Mouse (Mus musculus) embryonic facial prominence, embryonic 12.5 days (tissue): ENCODE results near the gene Atxn1l. TPM values are rescaled to one million over a fixed set of nuclear protein-coding genes. Genes with fewer than 3 reads are reported as not detected.

Experiments
- ATAC-seq: fragments of 200-750 bp; cut with Nextera tagmentation; 2 replicates; pipeline ENCODE4 v1.8.0; 2017; ENCODE audit not compliant: insufficient number of reproducible peaks, insufficient read depth, low FRiP score, low TSS enrichment
- H3K27ac ChIP-seq: fragments of 300-500 bp; sonication (generic); 2 replicates; pipeline ENCODE4 v1.5.1; 2016; ENCODE audit warnings: mild to moderate bottlenecking
- H3K27me3 ChIP-seq: fragments of 300-500 bp; sonication (generic); 2 replicates; pipeline ENCODE4 v1.6.1; 2016; ENCODE audit warnings: mild to moderate bottlenecking, moderate library complexity
- H3K36me3 ChIP-seq: fragments of 300-500 bp; sonication (generic); 2 replicates; pipeline ENCODE4 v1.6.1; 2016; ENCODE audit warnings: mild to moderate bottlenecking
- H3K4me1 ChIP-seq: fragments of 300-500 bp; sonication (generic); 2 replicates; pipeline ENCODE4 v1.6.1; 2016
- H3K4me2 ChIP-seq: fragments of 300-500 bp; sonication (generic); replicated peaks from 2 replicates; pipeline ENCODE4 v1.6.1; 2016; ENCODE audit warnings: mild to moderate bottlenecking, moderate library complexity
- H3K4me3 ChIP-seq: fragments of 300-500 bp; sonication (generic); 2 replicates; pipeline ENCODE4 v1.5.1; 2016; ENCODE audit warnings: mild to moderate bottlenecking
- H3K9ac ChIP-seq: fragments of 300-500 bp; sonication (generic); 2 replicates; pipeline ENCODE4 v1.6.1; 2016; ENCODE audit warnings: mild to moderate bottlenecking, moderate library complexity
- H3K9me3 ChIP-seq: fragments of 300-500 bp; sonication (generic); 2 replicates; pipeline ENCODE4 v1.6.1; 2016; ENCODE audit warnings: mild to moderate bottlenecking, moderate library complexity
- WGBS: fragments of 180-500 bp; shearing (Covaris S2); methylation state at CpG from one replicate; pipeline ENCODE4 v1.1.7; 2016; 5-methylcytosine and 5-hydroxymethylcytosine counted together
- polyA plus RNA-seq: library from polyadenylated mRNA; unstranded; fragments of >200 nt; fragmentation: Nextera tagmentation; extraction: Ambion mirVana; gene quantifications from 2 replicates; pipeline ENCODE4 v1.2.1, GENCODE M21; 2016

Atxn1l gene
- polyA plus RNA-seq, 1 experiment from 2014 or later: 9.6 TPM

DNA sequence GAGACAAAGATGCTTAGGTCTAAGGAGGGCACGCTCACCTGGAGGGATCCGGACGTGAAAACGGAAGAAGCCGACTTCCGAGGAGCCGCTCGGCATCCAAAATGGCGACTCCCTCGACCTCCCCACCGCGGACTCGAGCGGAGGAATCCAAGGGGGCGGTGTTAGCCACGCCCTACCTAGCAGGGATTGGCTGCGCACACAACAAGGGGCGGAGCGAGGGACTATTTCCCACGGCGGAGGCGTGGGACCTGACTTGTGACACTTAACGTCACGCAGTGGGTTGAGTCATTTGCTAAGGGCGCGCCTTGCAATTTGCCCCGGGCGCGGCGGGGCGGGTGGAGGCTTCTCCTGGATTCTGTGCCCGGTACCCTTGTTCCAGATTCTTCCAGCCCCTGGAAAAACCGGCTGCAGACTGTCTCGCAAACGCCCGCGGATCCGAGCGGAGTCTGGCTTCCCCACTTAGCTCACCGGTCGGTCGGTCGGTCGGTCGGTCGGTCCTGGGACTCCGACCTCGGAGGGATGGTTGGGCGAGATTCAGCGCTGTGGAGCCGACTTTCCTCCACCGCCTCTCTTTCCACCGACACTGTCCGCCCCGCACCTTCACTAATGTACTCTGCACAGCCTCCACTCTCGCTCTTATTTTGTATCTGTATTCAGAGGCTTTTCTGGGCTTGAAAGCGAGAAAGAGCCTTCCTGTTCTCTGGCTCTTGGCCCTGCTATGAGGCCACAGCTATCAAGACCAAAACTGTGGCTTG, 44.2 kb downstream of the Atxn1l start, which contains the start of gene Ist1:
Gene Ist1, minus strand, starts transcription at position 115 of the 755 bp plus-strand sequence.
- peaks cover 17% of the 10 kb centered on the region for H3K4me1 ChIP-seq
- peak within 1 kb of the TSS; percentile 80 for H3K4me2 ChIP-seq
- WGBS: under 1% methylated on average over 57 of the region's 57 CpGs
- H3K4me3 ChIP-seq: peak within 1 kb of the TSS; percentile 99
- peak within 1 kb of the TSS; percentile 74 for H3K27ac ChIP-seq
- H3K36me3 ChIP-seq: no peaks in the 10 kb centered on the region
- H3K27me3 ChIP-seq: no peaks in the 10 kb centered on the region; the same call in 1 of the 2 replicates
- no peaks in the 10 kb centered on the region for H3K9me3 ChIP-seq
- peak within 1 kb of the TSS; percentile 96 for H3K9ac ChIP-seq
- ATAC-seq: peak; percentile 92

DNA sequence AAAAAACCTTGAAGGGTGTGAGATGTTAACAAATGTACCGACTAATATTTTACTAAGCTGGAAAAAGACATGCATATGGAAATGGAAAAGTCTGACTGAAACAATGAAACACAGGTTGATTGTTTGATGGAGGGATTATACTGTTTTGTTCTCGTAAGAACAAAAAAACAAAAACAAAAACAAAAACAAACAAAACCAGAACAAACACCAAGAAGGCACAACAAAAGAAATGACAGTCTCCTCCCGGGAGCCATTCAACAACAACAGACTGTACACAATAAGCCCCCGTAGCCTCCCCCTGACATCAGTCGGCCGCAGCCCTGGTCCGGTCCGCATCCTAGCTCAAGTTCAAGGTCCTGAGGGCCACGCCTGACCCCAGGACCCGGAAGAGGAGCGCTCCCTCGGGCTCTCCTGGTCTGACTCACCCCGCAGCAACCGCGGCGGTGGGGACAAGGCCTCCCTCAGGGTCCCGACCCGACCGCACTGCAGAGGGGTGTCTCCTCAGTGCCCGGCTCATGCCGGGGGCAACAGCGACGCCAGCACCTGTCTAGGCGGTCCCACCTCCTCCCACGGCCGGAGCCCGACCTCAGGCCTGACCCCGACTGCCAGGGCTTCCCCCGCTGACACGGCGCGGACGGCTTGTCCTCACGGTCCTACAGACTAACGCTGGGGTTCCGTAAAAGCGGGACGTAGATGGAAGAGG, 44.9 kb downstream of the Atxn1l start:
- Histone ChIP-seq H3K36me3 (no peaks in the 10 kb centered on the region), H3K4me2 (peak overlapping the region; percentile 72), H3K27ac (peak overlapping the region; percentile 74), H3K9me3 (no peaks in the 10 kb centered on the region), H3K4me1 (peaks cover 17% of the 10 kb centered on the region), H3K9ac (peak overlapping the region; percentile 96), H3K4me3 (peak overlapping the region; percentile 99), H3K27me3 (no peaks in the 10 kb centered on the region; the same call in 1 of the 2 replicates)
- ATAC-seq: peak; percentile 53
- under 1% methylated on average over 38 of the region's 38 CpGs for WGBS

DNA sequence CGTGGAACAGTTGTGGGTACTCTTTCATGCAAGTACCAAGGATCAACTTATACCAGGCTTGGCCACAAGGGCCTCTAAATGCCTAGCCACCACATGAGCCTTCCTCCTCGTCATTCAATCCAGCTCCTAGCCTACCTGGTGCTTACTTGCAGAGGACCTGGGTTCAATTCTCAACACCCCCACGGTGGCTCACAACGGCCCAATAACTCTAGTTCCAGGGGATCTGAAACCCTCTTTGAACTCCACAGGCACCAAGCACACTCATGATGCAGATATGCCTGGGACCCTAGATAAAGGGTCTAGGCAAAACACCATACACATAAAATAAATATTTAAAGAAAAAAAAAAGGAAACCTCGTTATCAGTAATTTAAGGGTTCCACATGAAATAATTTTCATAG, 45.8 kb downstream of the Atxn1l start:
- ATAC-seq: no peak
- H3K4me2 ChIP-seq: peak overlapping the region; percentile 72
- no peak overlapping the region for H3K27ac ChIP-seq
- peak overlapping the region; percentile 99 for H3K4me3 ChIP-seq
- H3K9me3 ChIP-seq: no peaks in the 10 kb centered on the region
- H3K9ac ChIP-seq: peak overlapping the region; percentile 96
- no peaks in the 10 kb centered on the region for H3K36me3 ChIP-seq
- H3K27me3 ChIP-seq: no peaks in the 10 kb centered on the region
- H3K4me1 ChIP-seq: peaks cover 17% of the 10 kb centered on the region
- 53% methylated on average over 5 of the region's 5 CpGs for WGBS

DNA sequence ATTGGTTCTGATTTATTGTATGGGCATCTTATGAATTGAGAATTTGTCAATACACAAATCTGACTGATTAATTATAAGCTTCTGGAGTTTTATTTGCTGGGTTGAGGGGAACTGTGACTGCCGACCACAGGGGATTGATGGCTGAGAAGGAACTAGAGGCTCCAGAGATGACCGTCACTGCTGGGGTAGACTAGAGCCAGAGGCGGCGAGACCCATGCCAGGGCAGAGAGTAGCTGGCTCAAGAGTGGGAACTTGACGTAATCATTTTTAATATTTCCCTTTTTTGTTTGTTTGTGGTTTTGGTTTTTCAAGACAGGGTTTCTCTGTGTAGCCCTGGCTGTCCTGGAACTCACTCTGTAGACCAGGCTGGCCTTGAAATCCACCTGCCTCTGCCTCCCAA, 50.3 kb downstream of the Atxn1l start:
- Histone ChIP-seq H3K36me3 (peaks cover 6% of the 10 kb centered on the region), H3K4me1 (peaks cover 17% of the 10 kb centered on the region), H3K4me3 (no peak overlapping the region), H3K27ac (no peak overlapping the region), H3K9me3 (no peaks in the 10 kb centered on the region), H3K4me2 (no peak overlapping the region), H3K9ac (no peak overlapping the region), H3K27me3 (no peaks in the 10 kb centered on the region)
- no peak for ATAC-seq
- 94% methylated on average over 5 of the region's 5 CpGs for WGBS

- Histone ChIP-seq H3K4me3 (no peak overlapping the region), H3K27ac (no peak overlapping the region), H3K36me3 (peaks cover 49% of the 10 kb centered on the region), H3K9ac (no peak overlapping the region), H3K9me3 (no peaks in the 10 kb centered on the region), H3K27me3 (no peaks in the 10 kb centered on the region), H3K4me1 (no peaks in the 10 kb centered on the region), H3K4me2 (no peak overlapping the region)
- WGBS: 92% methylated on average over 5 of the region's 5 CpGs
- no peak for ATAC-seq
Observed at GRCm38 (mm10) chr8:109682120-109682519, 55.4 kb downstream of the Atxn1l start.

DNA sequence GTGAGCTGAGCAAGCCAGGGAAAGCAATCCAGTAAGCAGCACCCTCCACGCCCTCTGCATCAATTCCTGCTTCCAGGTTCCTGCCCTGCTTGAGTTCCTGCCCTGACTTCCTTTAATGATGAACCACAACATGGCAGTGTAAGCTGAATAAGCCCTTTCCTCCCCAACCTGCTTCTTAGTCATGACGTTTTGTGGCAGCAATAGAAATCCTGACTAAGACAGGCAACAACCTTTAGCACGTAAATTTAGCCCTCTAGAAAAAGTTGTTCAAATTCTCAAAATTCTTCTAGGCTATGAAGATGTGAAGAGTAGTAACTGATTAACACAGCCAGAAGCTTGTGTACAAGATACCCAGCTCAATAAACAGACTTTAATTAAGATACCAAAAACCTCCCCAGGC, 56.0 kb downstream of the Atxn1l start:
- H3K4me2 ChIP-seq: no peak overlapping the region
- peaks cover 55% of the 10 kb centered on the region for H3K36me3 ChIP-seq
- no peak overlapping the region for H3K27ac ChIP-seq
- H3K9me3 ChIP-seq: no peaks in the 10 kb centered on the region
- H3K4me1 ChIP-seq: no peaks in the 10 kb centered on the region
- H3K4me3 ChIP-seq: no peak overlapping the region
- no peaks in the 10 kb centered on the region for H3K27me3 ChIP-seq
- ATAC-seq: no peak
- WGBS: 84% methylated on average over 3 of the region's 3 CpGs
- H3K9ac ChIP-seq: no peak overlapping the region

Other genes starting within 250 kb of the Atxn1l start
- gene Pmfbp1, start 243.7 kb downstream of the Atxn1l start, polyA plus RNA-seq: 0.06 TPM in 1 of 2 replicates, not detected in the other
- gene Dhx38, start 171.9 kb downstream of the Atxn1l start, polyA plus RNA-seq: 29.9 and 32.2 TPM in 2 replicates
- gene Txnl4b, start 171.8 kb downstream of the Atxn1l start, polyA plus RNA-seq: 21.2 and 22.4 TPM in 2 replicates
- gene Hp, start 158.6 kb downstream of the Atxn1l start, polyA plus RNA-seq: 0.55 and 0.90 TPM in 2 replicates
- gene Dhodh, start 129.1 kb downstream of the Atxn1l start, polyA plus RNA-seq: 50.4 and 54.8 TPM in 2 replicates
- gene Pkd1l3, start 123.2 kb downstream of the Atxn1l start, polyA plus RNA-seq: 0.13 and 0.22 TPM in 2 replicates
- 157 and 165 TPM in 2 replicates for gene Ist1, start 44.5 kb downstream of the Atxn1l start, polyA plus RNA-seq
- gene Zfp821, start 32.2 kb downstream of the Atxn1l start, polyA plus RNA-seq: 58.2 and 60.6 TPM in 2 replicates
- gene Ap1g1, start 40.8 kb upstream of the Atxn1l start, polyA plus RNA-seq: 52.9 and 54.4 TPM in 2 replicates
- gene Phlpp2, start 130.8 kb upstream of the Atxn1l start, polyA plus RNA-seq: 4.2 TPM in 2 replicates
- 1.5 and 2.2 TPM in 2 replicates for gene Marveld3, start 224.5 kb upstream of the Atxn1l start, polyA plus RNA-seq